Mouse (Mus musculus): Measurements from ENCODE around the gene Tmeff1.

- TF ChIP-seq CTCF (IDR thresholded peaks at IDR 0.05) (no peak), EP300 (IDR thresholded peaks at IDR 0.05) (no peak)
Observed at GRCm38 (mm10) chr4:48542351-48542750, 42.6 kb upstream of the Tmeff1 start.

All from lung, postnatal 0 days (tissue).